Mouse (Mus musculus) heart, postnatal 36 days (tissue): ENCODE results near the gene Immp2l. TPM values are rescaled to one million over a fixed set of nuclear protein-coding genes. Genes with fewer than 3 reads are reported as not detected.

Source experiments
- DNase-seq, 2 experiments: peaks; one replicate each; pipeline ENCODE4 v3.0.0; 2021 to 2022
- intact Hi-C: fragments of 180-260 bp; cut with DNase I; formaldehyde crosslinking; loops from one replicate; pipeline ENCODE4 v1.15.1; 2025
- total RNA-seq, 2 experiments: library from RNA; stranded (reverse); gene quantifications; 2 replicates each; pipeline ENCODE4 v1.2.3; 2021

Gene Immp2l
- total RNA-seq, 2 experiments from 2014 or later = 20.6 to 21.6 TPM

- no peak for DNase-seq
- intact Hi-C loops = no loop called here
Observed at GRCm38 (mm10) chr12:41643262-41643661, 619.4 kb downstream of the Immp2l start.

- DNase-seq = no peak
- intact Hi-C loops = no loop called here
Observed at GRCm38 (mm10) chr12:41644802-41645551, 621.1 kb downstream of the Immp2l start.

DNA sequence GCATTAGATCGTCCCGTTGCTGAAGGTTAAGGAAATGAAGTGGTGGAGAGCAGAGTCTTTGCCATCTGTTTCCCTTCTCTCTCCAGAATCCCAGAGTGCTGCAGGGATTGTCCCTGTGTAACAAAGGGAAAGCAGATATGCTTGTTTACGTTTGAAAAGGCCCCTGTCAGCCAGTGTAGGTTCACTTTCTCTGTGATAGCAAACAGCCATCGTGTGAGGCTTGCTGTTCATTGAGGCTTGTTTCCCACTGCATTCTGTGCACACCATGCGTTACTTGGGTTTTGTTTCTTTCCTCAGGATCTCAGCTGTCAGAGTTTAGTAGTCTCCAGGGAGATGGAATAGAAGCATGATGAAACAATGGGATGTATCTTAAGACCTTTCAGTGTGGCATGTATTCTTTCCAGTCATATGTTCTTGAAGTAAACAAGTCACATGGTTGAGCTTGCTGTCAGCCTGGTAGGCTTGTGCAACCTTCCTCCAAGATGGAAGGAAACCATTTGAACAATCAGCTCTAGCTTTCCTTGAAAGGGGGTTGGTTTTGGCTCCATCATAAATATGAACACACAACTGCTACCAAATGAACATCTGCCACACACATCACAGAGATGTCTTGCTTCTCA is 623.2 kb downstream of the Immp2l start:
- intact Hi-C loops = no loop called here

GRCm38 (mm10) chr12:41647675-41648074 is 623.8 kb downstream of the Immp2l start:
- DNase-seq = no peak
- intact Hi-C loops = no loop called here

More for the DNA sequence above, 623.2 kb downstream of the Immp2l start:
- DNase-seq = no peak

DNA sequence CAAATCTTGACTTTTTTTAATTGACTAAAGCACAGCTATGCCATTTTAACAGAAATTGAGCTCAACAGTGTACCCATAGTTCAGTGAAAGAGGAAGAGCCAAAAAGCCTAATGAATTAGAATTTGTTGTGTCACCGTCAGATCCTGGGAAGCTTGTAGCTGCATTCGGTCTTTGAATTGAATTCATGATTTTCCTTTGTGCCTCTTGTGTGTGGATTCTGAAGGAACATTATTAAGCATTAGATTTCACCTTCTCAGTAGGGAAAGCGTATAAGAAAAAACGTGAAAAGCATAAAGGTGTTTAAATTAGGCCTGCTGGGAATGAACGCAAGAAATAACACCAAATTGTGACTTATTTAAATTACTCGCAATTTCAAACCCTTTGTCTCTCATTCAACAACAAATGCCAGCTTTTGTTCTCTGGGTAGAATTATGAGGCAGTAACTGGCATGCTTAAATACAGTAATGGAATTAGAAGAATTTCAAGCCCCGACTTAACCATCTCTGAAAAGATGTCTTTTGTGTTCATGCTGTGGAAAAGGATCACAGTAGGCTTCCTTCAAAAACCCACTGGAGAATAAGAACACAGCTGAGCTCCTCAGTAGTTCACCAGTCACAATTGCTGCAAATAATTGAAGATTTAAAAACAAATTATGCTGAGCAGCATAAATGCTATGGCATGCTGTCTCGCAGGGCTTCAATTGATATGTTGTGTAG is 626.1 kb downstream of the Immp2l start:
- intact Hi-C loops = no loop called here
- DNase-seq = no peak

GRCm38 (mm10) chr12:41668280-41668679 is 644.4 kb downstream of the Immp2l start:
- intact Hi-C loops = no loop called here
- no peak for DNase-seq

GRCm38 (mm10) chr12:41669481-41669880 is 645.6 kb downstream of the Immp2l start:
- intact Hi-C loops = no loop called here
- DNase-seq = no peak

DNA sequence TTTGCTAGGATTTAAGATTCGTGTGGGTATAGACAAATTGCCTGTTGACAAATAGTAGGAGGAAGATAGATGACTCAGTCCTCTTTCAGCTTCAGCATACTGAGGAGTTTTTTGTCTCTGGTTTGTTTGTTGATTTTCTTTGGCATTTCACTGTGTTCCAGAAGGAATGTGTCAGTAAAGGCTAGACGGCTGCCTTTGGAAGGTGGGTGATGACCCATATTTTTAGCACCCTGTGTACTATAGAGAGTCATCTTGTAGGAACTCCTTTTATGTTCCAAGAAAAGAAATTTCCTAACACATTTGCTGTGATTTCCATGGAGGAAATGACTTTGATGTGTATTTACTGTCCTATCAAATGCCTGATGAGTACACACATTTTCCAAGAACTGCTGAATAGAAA is 651.0 kb downstream of the Immp2l start:
- intact Hi-C loops = no loop called here
- DNase-seq = no peak

GRCm38 (mm10) chr12:41680141-41680540 is 656.3 kb downstream of the Immp2l start:
- no peak for DNase-seq
- intact Hi-C loops = no loop called here

- intact Hi-C loops = no loop called here
- no peak for DNase-seq
Observed at GRCm38 (mm10) chr12:41682141-41682540, 658.3 kb downstream of the Immp2l start.

DNA sequence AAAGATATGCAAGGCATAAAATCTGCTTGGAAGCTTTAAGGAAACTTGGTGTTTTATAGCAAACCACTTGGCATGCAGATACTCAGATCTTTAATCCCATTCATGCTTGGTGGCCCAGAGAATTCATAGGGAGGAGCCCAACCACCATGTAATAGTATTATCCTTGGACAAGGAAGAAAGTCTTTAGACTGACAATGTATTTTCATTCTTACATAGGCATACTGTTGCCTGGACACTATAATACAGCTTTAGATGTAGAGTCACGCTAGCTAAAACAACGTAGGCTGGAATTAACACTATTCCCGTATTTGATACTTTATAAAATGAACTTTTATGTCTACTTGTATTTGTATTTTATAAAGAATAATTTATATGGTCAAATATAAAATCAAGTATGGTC is 665.9 kb downstream of the Immp2l start:
- intact Hi-C loops = no loop called here
- DNase-seq = no peak

- no peak for DNase-seq
- intact Hi-C loops = no loop called here
Observed at GRCm38 (mm10) chr12:41710608-41711007, 686.7 kb downstream of the Immp2l start.

GRCm38 (mm10) chr12:41716946-41717345 is 693.1 kb downstream of the Immp2l start:
- intact Hi-C loops = no loop called here
- DNase-seq = no peak

GRCm38 (mm10) chr12:41724585-41724984 is 700.7 kb downstream of the Immp2l start:
- intact Hi-C loops = no loop called here
- no peak for DNase-seq

GRCm38 (mm10) chr12:41726720-41727119 is 702.8 kb downstream of the Immp2l start:
- intact Hi-C loops = no loop called here

DNA sequence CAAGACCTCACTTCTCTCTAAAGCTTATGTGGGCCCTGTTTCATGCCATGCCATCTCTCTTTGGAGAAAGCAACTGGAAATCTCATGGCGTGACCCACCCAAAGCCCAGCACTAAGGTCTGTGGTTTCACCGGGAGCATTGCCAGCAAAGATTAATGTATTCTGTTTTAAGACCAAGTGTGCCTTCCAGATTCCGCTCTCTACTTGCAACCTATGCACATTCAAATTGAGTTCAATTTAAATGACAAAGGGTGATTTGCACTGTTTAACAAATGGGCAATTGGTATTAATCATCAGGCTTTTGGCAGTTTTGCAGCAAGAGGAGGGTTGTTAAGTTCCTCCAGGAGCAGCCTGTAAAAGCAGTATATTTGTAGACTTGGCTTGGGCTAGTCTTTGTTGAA is 703.3 kb downstream of the Immp2l start:
- no peak for DNase-seq
- intact Hi-C loops = no loop called here

More at GRCm38 (mm10) chr12:41726720-41727119, 702.8 kb downstream of the Immp2l start:
- DNase-seq = no peak

GRCm38 (mm10) chr12:41727764-41728338 is 704.0 kb downstream of the Immp2l start:
- intact Hi-C loops = no loop called here
- DNase-seq = no peak

DNA sequence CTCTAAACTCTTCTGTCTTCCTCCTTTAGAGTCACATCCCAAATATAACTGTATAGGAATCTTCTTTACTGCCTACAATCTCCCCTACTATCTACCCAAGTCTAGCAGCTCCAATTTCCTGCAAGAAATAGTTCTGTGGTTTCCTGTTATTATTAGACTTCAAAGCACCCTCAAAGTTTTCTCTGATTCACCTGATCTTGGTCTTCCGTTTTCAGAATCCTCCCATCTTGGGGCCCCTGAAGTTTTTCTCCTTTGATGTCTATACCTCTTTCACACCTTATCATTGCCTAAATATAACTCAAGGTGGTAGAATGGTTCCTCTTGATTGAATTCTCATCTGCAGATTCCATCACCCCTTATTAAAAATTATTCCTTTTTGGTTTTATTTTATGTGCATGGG is 704.6 kb downstream of the Immp2l start:
- intact Hi-C loops = no loop called here
- no peak for DNase-seq

- intact Hi-C loops = no loop called here
Observed at GRCm38 (mm10) chr12:41729780-41730179, 705.9 kb downstream of the Immp2l start.

GRCm38 (mm10) chr12:41733168-41733567 is 709.3 kb downstream of the Immp2l start:
- no peak for DNase-seq
- intact Hi-C loops = no loop called here

More at GRCm38 (mm10) chr12:41729780-41730179, 705.9 kb downstream of the Immp2l start:
- no peak for DNase-seq

- DNase-seq = no peak
- intact Hi-C loops = no loop called here
Observed at GRCm38 (mm10) chr12:41742887-41743286, 719.0 kb downstream of the Immp2l start.
